Mouse (Mus musculus) lung, postnatal 0 days (tissue): Measurements from ENCODE around the gene Camkv.

ENCODE experiments used
- CTCF ChIP-seq: IDR thresholded peaks from 2 replicates; pipeline ENCODE4 v1.5.1; 2016; ENCODE audit warnings: antibody characterized with exemption, mild to moderate bottlenecking
- EP300 ChIP-seq: IDR thresholded peaks from 2 replicates; pipeline ENCODE4 v1.6.1; 2016; ENCODE audit warnings: antibody characterized with exemption, mild to moderate bottlenecking, control low read depth

DNA sequence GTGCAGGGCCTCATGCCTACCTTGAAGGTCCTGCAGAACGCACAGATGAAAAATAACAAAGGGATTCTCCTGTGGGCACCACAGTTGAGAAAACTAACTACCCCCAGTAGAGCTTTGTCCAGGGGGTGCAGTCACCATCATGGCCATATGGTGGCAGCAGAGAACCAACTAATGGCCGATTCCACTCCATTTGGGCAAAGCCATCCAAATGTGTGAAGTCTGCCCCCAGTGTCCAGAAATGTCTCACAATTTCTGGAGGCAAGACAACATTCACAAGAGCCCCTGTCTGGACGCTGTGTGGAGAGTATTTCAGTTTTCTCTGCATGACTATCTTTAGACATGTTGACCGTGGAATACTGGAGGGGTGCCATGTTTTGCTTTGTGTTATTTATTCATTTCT lies 30.7 kb upstream of the Camkv start:
- TF ChIP-seq EP300 (no peak), CTCF (peak; percentile 97)
